Mouse (Mus musculus) cerebellum, postnatal 36 days (tissue): ENCODE measurements around the gene Zfp410.

Experiments used
- DNase-seq, 2 experiments: peaks; one replicate each; pipeline ENCODE4 v3.0.0; 2021 to 2022; ENCODE audit warnings: mixed read lengths in 2 of 2

Gene Zfp410

DNA sequence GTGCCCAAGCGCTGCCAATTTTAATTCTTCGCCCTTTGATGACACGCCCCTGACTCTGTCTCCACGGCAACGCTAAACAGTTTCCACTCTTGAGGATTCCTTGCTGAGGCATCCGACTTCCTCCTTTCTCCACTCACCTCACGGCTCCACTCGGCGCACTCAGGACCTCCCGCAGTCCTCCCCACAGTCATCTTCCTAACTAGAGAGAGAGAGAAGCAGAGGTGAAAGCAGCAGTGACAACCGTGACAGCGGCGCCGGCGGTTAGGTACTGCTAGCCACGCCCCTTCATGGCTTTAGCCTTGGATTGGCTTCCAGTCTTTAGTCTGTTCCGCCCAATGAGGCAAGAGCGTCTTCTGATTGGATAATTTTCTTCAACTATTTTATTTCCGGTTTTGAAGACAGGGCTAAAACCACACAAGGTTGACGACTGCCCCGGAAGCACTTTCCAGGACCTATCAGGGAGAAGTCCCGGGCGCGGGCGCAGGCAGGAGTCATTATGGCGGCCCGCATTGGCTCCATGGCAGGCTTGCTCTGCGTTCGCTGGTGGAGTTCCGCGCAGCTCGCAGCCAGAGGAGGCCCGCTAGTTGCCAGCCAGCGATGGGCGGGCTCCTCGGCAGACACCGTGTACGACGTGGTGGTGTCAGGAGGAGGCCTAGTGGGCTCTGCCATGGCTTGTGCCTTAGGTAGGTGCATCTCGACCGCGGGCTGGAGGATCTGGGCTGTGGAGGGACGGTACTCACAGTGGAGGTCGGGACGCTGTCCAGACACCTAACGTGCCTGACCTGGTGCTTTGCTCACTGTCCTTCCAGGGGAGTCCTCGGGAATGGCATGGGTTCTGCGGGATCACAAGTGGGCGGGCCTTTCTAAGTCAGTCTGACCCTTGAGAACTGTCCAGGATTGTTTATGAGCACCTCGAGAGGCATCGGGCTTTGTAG, 45.2 kb downstream of the Zfp410 start, which contains the start of the genes Coq6 and Fam161b:
Gene Coq6, plus strand, starts transcription at position 103 of the 935 bp plus-strand sequence.
Gene Fam161b, minus strand, starts transcription at position 279 of the 935 bp plus-strand sequence.
- peak; percentile 93 for DNase-seq

- DNase-seq = no peak
These were observed 46.2 kb downstream of the Zfp410 start for GRCm38 (mm10) chr12:84362872-84363271.

GRCm38 (mm10) chr12:84364291-84364690, 47.6 kb downstream of the Zfp410 start:
- no peak for DNase-seq

- DNase-seq = no peak
These were observed 48.5 kb downstream of the Zfp410 start for GRCm38 (mm10) chr12:84365137-84365536.

DNA sequence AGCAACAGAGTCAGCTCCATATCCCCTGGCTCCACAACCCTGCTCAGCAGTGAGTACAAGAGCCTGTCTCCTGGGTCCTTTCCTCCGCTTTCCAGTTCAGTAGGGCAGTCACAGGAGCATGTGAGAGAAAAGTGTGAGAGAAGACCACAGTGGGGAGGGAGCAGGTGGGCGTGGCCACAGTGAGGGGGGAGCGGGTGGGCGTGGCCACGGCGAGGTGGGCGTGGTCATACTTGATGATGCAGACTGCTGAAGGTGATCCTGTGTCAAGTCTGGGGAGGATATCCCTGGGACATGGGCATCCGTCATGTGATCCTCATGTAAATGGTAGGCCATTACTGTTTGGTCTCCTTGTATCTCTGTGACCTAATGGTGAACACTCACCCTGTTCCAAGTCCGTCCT, 50.3 kb downstream of the Zfp410 start:
- DNase-seq = no peak

GRCm38 (mm10) chr12:84371647-84372046, 55.0 kb downstream of the Zfp410 start:
- no peak for DNase-seq

GRCm38 (mm10) chr12:84373831-84374481, 57.3 kb downstream of the Zfp410 start:
- DNase-seq = no peak

DNA sequence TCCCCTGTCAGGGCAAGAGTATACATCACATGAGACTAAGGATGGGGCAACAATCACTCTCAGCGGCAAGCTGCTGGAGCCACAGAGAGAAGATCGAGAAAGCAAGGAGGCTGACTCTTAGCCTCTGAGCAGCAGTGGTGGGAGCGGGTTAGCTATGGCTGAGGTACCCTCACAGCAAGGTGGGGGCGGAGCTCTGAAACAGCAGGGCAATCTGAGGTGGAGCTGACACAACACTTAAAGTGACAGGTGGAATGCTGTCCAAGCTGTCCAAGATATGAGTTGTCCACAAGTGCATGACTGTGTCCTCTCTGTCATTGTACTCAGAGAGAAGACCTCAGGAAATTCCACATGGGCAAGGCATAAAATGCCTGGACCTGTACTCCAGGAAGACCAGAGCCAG, 65.7 kb downstream of the Zfp410 start:
- DNase-seq = no peak

DNA sequence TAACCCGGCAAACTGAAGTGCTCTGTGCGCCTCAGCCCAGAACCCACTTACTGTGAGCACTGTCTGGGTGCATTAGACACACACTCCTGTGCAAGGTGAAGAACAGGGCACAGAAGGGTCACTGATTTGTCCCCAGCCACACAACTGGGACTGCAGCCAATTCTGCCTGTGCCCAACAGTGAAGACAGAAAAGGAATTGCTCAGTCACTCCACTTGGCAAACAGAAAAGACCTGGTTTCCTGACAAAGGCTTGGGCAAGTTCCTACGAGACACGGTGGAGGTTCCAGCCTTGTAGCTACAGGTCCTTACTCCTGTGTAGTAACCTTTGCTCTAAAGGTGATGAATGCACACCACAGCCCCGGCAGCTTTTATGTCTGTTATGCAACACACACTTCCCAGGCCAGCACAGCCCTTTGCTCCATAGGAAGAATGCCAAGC, 68.0 kb downstream of the Zfp410 start:
- DNase-seq = peak in 1 of 2 experiments; percentile 12

- DNase-seq = no peak
These were observed 68.8 kb downstream of the Zfp410 start for GRCm38 (mm10) chr12:84385408-84385807.

GRCm38 (mm10) chr12:84388097-84388496, 71.4 kb downstream of the Zfp410 start:
- no peak for DNase-seq

DNA sequence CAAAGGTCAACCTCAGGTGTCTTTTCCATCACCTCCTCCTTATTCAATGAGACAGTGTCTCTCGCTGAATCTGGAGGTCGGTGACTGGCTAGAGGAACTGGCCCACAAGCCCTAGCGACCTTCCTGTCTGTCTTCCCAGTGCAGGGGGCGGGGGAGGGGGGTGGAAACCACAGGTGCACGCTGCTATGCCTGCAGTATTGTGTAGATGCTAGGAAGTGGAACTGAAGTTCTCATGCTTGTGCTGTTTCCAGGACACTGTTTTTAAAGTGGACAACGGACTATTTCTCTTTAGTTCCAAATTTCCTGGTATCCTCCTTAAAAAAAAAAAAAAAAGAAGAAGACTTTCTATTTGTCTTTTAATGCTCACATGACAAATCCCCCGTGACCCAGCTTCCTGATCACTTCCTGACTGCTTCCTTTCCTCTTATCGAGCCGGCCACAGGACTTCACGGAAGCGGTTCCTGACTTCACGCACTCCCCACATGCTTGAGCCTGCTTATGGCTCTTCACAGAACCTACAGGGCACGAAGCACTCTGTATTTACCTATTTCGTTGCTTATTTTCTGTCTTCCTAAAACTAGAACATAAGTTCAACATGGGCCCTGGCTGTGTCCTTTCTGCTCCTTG, 72.2 kb downstream of the Zfp410 start:
- DNase-seq = no peak

GRCm38 (mm10) chr12:84390336-84390735, 73.7 kb downstream of the Zfp410 start:
- DNase-seq = no peak

DNA sequence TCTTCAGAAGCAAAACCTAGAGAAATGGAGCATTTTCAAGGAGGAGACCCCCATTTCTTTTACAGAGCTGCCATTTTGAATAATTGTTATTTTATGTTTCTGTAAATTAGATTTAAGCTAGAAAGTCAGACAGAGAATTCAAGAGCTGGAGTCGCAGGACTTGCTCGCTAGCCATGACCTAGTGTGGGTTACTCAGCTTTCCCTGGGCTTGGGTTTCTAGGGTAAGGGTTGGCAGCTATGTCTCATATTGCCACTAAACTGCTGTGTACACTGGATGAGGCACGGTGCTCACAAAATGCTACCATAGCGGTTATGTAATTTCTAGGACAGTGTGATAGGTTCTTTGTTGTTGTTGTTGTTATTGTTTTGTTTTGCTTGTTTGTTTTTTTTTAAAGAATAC, 76.0 kb downstream of the Zfp410 start:
- no peak for DNase-seq
